Mouse (Mus musculus) right cerebral cortex, adult 18-20 months (tissue): ENCODE measurements around the gene Stk26.

Source experiments
- DNase-seq: peaks from one replicate; pipeline ENCODE4 v3.0.0; 2022; ENCODE audit warnings: mixed read lengths

Stk26 gene

DNA sequence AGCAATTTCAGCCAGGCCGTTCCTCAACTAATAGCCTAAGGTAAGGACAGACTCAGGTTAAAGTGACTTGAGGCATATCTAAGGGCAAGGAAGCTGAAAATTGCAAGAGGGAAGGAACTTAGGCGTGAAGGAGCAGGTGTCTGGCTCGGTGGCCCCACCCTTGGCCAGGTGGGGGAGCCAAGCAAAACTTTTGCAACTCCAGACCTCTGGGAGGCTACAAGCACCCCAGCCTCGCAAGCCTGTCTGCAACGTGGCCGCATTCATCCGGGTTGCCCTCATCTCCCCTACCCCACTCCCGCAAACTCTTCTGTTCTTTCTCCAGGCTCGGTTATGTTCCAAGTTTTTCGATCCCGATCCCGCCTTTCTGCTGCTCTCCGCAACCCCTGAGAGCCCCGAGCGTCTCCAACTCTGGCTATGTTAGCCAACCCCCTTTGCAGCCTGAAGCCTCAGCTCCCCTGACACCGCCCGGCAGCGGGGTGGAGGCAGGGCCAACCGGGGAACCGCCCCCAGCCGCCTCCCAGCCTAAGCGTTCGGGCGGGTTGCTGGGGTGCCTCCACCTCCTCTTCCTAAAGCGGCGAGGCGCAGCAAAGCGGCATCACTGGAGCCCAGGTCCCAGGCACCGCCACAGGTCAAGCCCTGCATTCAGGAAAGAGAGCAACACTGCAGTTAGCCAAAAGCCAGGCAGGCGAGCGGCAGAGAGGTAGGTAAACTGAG, at the start of gene Stk26:
TSS of gene Stk26 (plus strand) at position 201 of the 714 bp plus-strand sequence.
- DNase-seq = peak; percentile 31

DNA sequence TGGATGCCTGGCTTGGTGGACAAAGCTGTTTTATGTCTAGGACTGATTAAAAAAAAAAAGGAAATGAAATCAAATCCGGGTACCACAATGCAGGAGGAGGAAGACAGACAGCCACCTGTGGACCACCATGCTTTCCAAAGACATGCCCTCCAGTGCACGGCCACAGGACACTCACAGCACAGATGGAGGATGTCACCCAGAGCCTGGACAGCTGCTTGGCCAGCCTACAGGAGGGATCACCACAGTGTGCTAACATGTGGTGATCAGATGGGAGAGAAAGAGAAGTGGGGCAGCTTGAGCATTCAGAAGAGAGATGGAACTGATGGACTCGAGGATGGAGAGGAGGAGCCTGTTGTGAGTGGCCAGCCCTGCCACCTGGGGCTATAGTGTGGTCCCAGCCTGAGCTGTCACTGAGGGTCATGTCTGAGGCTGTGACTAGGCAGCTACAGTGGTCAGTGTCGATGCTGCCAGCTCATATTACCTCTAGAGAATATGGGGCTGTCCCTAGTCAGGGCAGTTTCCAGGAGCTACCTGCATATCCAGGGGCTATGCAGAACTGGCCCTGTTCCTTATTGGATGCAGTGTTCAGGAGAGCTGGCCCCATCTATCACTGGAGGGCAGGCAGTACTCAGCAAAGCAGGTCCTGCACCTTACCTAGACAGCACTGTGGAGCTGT, 47.7 kb upstream of the Stk26 start:
- DNase-seq = no peak

DNA sequence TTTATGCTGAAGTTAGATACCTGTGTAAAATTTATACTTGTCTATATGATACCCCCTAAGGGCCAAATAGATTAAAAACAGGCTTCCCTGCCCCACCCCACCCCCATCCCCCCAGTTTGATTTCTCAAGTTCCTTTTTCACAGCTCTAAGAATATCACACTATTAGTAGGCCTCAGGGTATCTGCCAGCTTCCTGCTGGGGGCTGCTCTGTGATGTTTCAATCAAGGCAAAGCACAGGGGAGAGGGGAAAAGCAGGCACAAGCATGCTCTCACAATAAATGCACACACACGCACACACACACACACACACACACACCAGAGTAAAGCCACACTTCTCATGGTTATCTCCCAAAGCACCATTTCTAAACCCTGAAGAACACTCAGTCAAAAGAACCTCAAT, 43.0 kb upstream of the Stk26 start:
- no peak for DNase-seq

DNA sequence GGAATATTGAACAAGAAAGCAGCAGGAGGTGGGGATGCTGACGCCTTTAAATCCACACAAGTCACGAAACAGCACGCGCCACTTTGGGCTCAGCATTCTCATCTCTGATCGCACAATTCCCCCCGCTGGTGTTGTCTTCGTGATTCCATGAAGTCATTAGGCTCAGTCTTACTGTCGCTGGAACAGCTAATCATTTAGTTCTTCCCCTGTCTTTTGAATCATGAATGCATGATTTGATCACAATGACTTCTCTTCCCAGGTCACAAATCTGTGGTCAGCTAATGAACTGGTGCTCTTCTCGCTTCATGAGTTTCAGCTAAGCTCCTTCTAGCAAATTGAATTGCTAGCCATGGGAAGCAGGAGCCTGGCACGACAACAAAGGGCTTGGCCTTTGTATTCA, 42.3 kb upstream of the Stk26 start:
- no peak for DNase-seq

DNA sequence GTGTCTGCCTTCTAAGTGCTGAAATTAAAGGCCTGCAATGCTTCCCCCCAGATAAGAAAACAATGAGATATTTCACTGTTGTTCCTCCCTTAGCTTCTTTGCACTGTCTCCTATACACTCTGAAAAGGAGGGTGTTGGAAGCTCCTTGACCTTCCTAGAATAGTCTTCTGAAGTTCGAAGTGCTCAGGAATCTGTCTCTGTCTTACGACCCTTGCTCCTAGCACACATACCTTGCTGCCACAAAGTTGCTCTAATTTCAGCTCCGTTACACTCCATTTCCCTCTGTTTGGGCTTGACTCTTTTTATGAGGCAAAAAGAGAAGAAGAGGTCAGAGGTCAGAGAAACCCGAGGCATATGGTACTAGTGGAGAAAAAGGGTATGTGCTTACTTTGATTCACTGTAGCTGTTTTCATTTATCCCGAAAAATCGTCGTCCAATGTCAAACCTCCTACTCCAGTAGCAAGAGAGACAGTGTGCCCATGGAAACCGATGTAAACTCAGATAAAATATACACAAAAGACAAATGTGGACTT, 41.1 kb upstream of the Stk26 start:
- DNase-seq = no peak

DNA sequence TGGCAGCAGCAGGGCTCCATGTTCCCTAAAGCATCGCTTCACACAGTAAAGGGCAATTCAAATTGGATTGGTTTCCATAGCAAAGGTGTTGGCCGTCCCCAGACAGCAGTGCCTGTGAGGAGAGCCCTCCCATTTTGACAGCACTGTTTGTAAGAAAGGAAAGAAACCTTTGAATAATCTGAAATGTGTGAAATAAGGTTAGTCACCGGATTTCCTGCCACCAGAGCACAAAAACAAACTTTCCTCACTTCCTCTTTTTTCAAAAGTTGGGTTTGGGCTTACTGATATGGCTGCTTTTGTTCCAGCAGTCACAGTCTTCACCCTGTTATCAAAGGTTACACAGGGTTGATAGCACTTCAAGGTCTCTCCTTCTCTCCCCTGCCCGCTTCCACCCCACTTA, 35.2 kb upstream of the Stk26 start:
- no peak for DNase-seq

DNA sequence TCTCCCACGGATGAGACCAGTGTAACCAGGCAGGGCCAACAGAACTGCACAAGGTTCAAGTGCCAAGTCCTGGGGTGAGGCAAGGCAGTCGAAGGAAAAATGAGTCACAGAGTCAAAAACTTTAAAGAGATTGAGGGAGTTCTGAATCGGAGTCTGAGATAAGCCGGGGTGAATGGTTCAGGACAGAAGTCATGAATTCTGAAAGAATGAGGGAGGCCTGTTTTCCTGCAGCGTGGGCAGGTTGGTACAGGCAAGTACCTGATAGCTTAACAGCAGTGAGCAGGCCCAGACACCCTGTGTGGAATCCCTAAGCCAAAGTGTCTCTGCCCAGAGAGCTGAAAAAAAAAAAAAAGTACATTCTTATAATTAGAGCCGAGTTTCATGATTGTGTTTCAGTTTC, 17.0 kb upstream of the Stk26 start:
- DNase-seq = no peak

DNA sequence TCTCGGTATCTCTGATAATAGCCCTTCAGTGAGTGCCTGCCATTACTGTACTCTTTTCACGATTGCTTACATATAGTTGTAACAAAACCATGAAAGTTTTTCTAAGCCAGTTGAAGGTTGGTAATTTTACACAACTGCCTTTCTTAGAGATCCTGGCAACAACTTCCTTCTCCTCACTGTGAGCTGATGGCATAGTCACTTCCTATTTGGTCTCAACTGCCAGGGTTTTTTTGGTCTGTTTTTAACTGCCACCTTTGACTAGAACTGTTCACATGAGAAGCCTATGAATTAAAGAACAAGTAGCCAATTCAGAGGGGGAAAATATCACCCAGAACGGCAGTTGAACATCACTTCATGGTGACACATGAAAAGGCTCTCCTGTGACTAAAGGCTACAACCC, 5.3 kb upstream of the Stk26 start:
- DNase-seq = no peak

DNA sequence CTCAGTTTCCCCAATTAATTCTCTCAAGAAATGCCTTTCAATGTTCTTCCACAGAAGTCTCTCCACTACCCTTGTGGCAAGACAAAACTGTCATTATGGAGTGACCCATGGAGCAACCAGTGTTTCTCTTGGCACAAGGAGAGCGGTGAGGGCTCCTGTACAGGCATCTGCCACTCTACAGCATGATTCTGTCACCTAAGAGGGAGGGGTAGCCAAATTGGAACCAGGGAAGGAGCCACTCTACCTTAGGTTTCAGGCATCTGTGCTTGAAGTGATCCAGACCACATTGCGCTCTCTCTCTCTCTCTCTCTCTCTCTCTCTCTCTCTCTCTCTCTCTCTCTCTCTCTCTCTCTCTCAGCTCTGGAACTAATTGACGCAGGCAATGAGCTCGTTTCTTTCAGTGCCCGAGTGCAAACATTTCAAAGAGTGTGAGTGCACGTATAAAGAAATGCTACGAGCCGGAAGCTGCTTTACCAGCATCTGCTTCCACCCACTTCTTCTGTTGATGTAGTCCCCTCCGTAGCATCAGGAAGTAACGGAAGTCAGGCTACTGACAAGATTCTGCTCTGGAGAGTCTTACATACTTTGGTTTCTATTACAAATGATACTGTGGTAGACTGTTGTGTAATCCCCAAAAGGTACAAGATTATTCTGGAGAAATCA, 4.7 kb upstream of the Stk26 start:
- DNase-seq = no peak

DNA sequence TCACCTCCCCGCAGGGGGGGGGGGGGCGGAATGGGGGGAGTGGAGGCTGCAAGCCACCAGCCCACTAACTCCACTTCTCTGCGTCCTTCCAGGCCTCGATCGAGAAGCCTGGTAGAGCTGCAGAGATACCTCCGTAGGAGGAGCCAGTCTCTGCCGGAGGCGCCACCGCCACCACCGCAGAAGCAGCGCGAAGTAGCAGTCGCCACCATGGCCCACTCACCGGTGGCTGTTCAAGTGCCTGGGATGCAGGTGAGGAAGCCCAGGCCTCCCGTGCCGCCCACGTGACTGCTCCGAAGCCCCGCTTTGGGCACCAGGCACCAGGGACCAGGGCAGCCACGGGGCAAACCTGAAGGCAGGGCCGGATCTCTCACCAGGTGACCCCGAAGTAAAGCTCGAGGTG, 740 bp downstream of the Stk26 start:
- DNase-seq = peak; percentile 11

DNA sequence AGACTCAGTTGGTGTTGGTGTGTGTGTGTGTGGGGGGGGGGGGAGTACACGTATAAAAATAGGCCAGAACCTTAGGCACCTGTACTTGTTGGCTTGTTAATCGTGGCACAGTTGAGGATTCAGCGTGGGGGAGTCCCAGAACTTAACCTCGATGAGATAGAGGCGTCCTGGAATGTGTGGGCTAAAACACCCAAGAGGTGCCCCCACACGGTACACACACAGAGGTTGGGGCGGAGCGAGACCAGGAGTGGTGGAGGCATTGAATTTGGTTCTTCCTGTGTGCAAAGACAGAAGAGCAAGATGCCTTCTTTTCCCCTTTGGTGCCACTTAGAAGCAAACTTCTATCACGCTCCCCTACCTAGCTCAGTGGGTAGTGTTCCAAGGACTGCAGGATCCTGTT, 1.2 kb downstream of the Stk26 start:
- DNase-seq = no peak

DNA sequence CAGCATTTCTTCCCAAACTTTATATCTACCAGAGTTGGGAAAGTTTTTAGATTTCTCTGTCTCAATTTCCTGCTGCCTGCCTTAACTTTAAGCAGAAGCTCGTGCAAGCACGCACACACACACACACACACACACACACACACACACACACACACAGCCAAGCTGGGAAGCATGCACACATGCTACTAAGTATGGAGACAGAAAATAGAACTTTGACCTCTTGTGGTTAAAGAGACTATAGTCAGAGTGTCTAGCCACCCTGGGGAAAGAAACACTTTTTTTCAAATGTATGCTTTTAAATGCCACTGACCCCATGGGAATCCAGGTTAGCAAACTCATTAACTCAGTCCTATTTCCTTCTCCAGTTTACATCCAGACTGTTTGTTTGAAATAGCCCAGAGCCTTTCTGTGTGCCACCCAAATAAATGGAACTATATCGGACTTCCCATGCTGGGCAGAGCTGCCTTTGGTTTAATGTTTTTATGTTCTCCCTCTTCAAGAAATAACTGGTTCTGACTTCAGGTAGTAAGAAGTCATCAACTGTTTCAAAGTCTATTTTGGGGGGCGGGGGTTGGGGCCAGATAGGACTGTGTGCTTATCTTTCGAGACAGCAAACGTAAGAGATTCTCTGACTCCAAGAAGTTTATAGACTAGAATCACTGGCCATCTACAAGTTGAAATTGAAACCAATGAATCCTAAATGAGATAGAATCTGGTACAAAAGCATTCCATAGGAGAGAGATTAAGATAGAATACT, 9.8 kb downstream of the Stk26 start:
- DNase-seq = no peak

DNA sequence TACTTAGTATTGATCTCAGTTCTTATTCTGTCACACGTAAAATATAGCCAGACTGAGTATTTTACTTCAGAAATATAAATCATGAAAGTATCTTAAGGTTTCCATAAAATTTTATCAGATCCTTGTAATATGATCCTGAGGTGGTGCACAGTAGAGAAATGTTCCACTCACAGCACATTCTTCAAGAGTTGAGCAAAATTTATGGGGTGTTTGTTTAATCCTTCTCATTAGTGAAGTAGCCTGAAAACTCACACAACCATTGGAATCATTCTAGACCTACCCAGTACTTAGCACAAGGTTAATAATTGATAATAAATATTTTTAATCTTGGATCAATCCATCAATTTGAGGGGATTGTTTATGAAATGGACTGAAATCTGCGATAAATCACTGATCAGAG, 22.9 kb downstream of the Stk26 start:
- no peak for DNase-seq

DNA sequence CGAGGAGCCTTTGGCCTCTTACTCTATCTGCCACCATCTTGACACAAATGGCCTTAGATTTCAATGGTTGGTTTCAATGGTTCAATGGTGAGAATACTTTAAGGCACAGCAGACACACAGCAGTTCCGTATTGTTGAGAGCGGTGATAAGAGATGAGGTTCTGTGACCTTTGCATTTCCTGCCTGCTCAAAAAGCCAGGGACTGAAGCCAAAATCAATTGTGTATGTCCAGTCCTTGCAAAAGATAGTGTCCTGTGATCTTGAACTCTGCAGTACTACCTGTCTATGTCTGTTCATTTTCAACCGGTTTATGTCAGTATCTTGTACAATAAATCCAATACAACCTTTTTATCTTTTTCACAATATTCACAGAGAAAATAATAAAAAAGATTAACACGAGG, 23.9 kb downstream of the Stk26 start:
- no peak for DNase-seq

DNA sequence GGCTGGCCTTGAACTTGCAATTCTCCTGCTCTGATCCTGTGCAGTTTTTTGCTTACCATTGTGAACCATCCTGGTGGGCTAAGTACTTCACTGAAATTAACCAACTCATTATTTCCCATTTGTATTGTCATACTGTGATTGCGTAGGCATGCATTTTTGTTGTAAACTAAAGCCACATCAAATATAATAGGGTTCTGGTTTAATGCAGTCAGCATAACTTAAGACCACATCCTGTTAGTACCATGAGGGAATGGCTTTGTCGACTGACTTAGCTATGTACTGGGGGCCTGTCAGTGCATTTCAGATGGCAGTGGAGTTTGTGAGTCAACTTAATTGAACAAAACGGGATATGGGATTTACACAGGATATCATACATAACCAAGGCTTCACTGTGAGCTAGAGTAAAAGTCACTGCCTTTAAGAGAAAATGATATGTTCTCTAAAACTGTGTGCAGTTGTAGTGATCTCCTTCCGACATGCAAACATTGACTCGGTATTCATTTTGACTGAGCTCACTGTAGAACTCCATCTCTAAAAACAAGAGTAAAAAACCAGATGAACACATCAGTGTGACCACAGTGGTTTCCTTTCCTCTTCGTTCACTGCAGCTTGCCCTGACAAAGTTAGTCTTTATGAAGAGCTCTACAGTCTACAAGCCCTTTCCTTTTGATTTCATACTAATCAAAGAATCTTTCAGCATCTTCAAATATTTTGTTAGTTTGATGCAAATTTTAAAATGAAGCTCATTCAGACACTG, 33.6 kb downstream of the Stk26 start:
- no peak for DNase-seq

DNA sequence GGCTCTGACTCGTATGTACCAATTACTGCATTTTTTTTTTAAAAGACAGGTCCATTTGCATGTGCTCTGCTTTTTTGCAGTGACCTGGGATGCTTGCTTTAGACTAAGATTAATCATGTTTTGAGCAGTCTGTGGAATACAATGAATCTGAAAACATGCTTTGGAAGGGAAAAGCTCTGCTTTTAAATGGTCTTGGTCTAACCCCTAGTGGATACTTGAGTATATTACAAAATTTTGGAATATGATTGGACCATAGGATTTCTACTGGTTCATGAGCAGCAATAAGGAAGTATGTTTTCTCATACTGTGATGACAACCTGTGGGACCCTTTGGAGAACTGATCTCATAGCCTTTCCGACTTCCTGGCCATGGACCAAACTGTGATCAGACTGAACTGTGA, 47.2 kb downstream of the Stk26 start:
- no peak for DNase-seq

DNA sequence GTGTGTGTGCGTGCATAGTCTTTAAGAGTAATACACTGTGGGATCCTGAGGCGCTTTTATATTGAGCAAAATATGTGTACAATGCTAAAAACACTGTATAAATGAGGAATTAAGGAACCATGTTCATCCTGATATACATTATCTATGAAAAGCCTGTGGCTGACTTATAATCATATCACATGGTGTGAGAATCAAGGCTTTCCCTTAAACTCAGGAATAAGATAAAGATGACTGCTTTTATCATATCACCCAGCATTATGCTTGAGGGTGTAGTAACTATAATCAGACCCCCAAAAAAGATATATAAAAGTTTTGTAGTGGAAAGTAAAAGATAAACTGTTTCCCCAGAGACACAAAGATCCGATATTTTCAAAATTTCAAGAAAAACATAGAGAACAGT, 62.6 kb downstream of the Stk26 start:
- DNase-seq = no peak

DNA sequence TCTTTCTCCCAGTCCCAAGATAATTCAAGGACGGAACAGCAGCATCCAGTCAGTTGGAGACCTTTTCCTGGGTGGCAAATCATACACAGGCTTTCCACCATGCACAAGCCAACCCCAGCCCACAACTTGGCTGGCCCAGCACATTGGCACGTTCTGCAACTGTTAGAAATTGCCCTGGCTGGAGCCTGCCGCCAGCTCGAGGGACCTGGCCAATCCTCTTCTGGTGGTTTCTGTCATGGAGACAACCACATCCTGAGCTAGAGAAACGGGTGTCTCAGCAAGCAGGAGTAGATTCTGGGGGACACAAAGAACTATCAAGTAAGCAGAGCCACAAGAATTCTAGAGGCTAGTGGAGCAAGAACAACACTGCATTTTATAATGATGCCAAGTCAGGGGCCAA, 69.1 kb downstream of the Stk26 start:
- no peak for DNase-seq

DNA sequence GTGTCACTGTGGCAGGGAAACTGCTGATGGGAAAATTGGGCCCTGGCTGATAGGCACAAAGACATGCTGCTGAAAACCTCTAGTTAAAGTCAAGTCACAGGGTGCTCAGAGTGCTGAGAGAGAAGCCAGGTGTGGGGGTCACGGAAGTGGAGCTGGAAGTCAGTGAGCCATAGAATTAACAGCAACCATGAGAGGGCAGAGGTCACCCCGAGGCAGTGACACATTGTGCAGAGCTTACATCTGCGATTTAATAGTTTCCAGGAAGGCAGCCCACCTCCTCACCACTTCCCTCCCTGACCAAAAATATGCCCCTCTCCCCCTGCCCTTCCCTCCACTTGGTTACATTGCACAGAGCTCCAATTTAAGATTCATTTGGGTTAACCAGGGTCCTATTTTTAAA, 76.5 kb downstream of the Stk26 start:
- DNase-seq = no peak

DNA sequence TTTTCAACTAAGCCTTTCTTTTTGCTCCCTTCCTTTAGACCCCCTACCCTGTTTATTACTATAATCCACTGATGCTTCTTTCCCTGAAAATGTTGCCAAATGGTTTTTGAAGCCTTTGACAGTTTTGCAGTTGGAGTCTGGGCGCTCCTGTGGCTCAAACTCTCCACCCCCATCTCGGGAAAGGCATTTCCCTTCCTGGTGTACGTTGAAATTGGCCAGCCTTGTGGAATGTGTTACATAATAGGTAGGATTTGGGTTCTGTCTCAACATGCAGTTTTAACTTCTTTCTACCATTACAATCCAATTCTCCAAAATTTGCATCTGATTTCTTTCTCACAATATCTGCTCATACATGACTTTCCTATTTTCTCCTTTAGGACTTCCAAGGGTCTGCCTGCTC, 77.9 kb downstream of the Stk26 start:
- no peak for DNase-seq

DNA sequence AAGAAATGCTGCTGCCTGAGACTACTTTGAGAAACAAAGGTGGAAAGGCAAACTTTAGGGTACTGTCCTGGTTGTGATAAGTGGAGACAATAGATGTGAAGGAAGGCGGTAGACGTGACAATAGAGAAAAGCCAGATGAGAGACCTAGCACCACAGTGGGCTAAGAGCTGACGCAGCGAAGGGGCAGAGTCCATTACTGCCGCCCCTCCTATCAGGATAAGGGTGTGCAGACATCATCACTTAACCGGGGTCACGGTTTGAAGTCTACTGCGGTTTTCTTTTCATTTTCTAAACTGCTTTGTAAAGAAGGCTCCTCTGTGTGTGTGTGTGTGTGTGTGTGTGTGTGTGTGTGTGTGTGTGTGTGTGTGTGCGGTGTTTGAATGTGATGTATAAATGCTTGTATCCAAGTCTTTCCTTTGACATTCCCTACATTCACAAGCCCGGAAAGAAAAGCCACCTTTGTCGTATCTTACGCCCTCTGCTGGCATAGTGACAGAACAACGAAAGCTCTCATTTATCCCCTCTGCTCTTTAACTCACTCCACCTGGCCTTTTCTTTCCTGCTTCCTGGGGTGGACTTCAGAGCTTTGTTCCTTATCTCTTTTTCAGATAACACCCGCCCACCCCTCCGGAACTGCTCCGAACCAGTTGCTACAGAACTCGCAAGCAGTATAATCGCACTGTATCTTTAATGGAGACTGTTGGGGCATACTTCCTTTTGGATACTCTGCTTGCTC, 84.0 kb downstream of the Stk26 start:
- peak; percentile 1 for DNase-seq
